Mouse (Mus musculus): ENCODE measurements at regions not wholly inside any gene's neighbourhood (a gene's known extent, or its start where the extent isn't known, plus 50 kb on each side); places are given as distances from the start of the nearest gene placed in this dataset.
A peak's percentile ranks its signal among the peaks of the same experiment; 100 is the strongest.

DNA sequence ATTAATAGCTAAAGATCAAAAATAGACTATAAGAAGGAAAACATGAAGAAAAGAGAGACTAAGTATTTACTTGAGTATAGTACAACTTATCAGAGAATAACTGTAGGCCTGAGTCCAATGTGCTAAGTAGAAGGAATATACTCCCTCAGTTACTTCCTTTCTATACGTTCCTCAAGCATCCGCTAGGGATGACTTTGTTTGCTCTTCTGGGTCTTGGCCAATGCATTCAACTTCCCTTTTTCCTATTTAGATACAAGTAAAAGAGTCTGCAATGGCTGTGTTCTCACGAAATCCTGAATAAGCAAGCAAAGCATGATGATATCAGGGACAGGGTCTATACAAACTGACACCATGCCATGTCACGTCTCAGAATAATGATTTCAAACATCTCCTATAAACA lies 135.3 kb upstream of the Klf6 start:
- no peak overlapping the region for H3K27ac ChIP-seq
- ATAC-seq (ENCODE audit: low FRiP score), result no peak
- H3K9me3 ChIP-seq, result no peaks in the 10 kb centered on the region
- WGBS, result 83% methylated on average over 4 of the region's 4 CpGs
- no peak overlapping the region for H3K4me2 ChIP-seq
- H3K9ac ChIP-seq, result no peak overlapping the region
- H3K4me1 ChIP-seq (replicated peaks), result 0 out of 2 replicates have a peak, but pooled peaks cover 10% of the 10 kb centered on the region
- no peaks in the 10 kb centered on the region for H3K36me3 ChIP-seq
- no peak overlapping the region for H3K4me3 ChIP-seq
- no peaks in the 10 kb centered on the region for H3K27me3 ChIP-seq

DNA sequence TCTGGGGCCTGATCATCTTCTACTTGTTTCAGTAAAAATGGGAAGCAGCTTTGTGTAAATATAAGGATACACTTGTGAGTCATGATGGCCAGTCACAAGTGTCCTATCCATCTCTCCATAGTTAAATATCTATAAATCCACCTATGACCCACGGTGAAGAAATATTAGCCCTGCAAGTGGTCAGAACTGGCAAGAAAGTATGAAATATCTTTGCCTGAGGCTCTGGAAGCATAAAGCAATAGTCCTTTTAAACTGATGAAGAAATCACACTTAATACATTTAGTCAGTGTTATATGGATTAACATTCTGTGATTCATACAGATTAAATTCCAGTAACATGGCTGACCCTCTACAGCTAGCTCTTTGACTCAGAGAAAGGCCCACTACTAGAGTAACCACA lies 134.8 kb upstream of the Klf6 start:
- H3K4me1 ChIP-seq (replicated peaks), result 0 out of 2 replicates have a peak, but pooled peaks cover 10% of the 10 kb centered on the region
- ATAC-seq (ENCODE audit: low FRiP score), result no peak
- 95% methylated on average over 1 of the region's 1 CpGs for WGBS

GRCm38 (mm10) chr13:5728172-5728571 lies 133.1 kb upstream of the Klf6 start:
- no peak for ATAC-seq (ENCODE audit: low FRiP score)
- Histone ChIP-seq H3K4me3 (no peak overlapping the region), H3K9me3 (no peaks in the 10 kb centered on the region), H3K4me2 (no peak overlapping the region), H3K36me3 (no peaks in the 10 kb centered on the region), H3K27me3 (no peaks in the 10 kb centered on the region), H3K9ac (no peak overlapping the region), H3K4me1 (replicated peaks) (0 out of 2 replicates have a peak, but pooled peaks cover 10% of the 10 kb centered on the region), H3K27ac (no peak overlapping the region)
- WGBS, result 80% methylated on average over 2 of the region's 2 CpGs

More for the DNA sequence above, 134.8 kb upstream of the Klf6 start:
- no peak overlapping the region for H3K9ac ChIP-seq
- no peak overlapping the region for H3K27ac ChIP-seq
- no peaks in the 10 kb centered on the region for H3K27me3 ChIP-seq
- no peak overlapping the region for H3K4me3 ChIP-seq
- H3K4me2 ChIP-seq, result no peak overlapping the region
- no peaks in the 10 kb centered on the region for H3K36me3 ChIP-seq
- no peaks in the 10 kb centered on the region for H3K9me3 ChIP-seq

DNA sequence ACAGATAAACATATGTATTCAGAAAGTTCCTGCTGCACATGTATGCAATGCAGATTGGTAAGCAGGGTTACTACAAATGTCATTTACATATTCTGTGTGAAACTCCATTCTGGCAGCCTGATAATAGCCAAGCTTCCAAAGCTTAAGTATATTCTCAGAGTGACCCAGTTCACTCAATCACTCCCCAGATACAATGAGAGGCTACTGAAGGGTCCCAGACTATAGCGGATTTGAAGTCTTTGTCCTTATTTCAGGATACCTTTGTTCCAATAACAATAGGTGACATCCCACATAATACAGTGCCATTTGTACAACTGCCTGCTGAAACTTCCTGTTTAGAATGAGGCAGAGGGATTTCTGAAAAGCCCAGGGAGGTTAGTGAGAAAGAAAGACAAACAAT lies 132.5 kb upstream of the Klf6 start:
- no peak overlapping the region for H3K9ac ChIP-seq
- peak; percentile 72; the same call in 1 of the 2 replicates for ATAC-seq (ENCODE audit: low FRiP score)
- H3K36me3 ChIP-seq, result no peaks in the 10 kb centered on the region
- H3K27me3 ChIP-seq, result no peaks in the 10 kb centered on the region
- H3K4me1 ChIP-seq (replicated peaks), result 0 out of 2 replicates have a peak, but pooled peaks cover 10% of the 10 kb centered on the region
- no peak overlapping the region for H3K4me3 ChIP-seq
- H3K4me2 ChIP-seq, result no peak overlapping the region
- WGBS, result 6% methylated on average over 1 of the region's 1 CpGs
- H3K27ac ChIP-seq, result no peak overlapping the region
- H3K9me3 ChIP-seq, result no peaks in the 10 kb centered on the region

- no peak overlapping the region for H3K9ac ChIP-seq
- no peak overlapping the region for H3K4me3 ChIP-seq
- 58% methylated on average over 6 of the region's 6 CpGs for WGBS
- no peak overlapping the region for H3K4me2 ChIP-seq
- no peak overlapping the region for H3K27ac ChIP-seq
- H3K36me3 ChIP-seq, result no peaks in the 10 kb centered on the region
- 0 out of 2 replicates have a peak, but pooled peaks cover 10% of the 10 kb centered on the region for H3K4me1 ChIP-seq (replicated peaks)
- ATAC-seq (ENCODE audit: low FRiP score), result no peak; the same call in 1 of the 2 replicates
- H3K27me3 ChIP-seq, result no peaks in the 10 kb centered on the region
- no peaks in the 10 kb centered on the region for H3K9me3 ChIP-seq
Observed at GRCm38 (mm10) chr13:5729426-5730068, 131.7 kb upstream of the Klf6 start.

DNA sequence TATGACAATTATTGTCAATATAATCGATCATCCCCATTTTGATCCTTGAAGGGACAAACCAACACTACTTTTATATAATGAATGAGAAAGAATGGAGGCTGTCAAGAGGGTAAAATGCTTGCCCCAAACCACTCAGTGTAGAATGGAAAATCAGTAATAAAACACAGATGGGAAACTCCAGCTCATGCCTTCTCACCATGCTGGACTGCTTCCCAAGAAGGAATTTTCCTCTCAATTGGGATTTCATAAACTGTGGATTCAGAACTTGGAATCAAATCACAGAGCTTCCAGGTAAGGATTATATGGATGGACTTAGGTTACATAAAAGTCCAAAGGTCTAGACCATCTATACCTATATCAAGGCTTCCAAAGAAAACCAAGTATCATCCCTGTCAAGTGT lies 129.1 kb upstream of the Klf6 start:
- ATAC-seq (ENCODE audit: low FRiP score), result no peak
- H3K27ac ChIP-seq, result no peak overlapping the region
- no peak overlapping the region for H3K4me3 ChIP-seq
- no peak overlapping the region for H3K4me2 ChIP-seq
- no peaks in the 10 kb centered on the region for H3K9me3 ChIP-seq
- H3K9ac ChIP-seq, result no peak overlapping the region
- WGBS, result 98% methylated on average over 1 of the region's 1 CpGs
- no peaks in the 10 kb centered on the region for H3K27me3 ChIP-seq
- H3K4me1 ChIP-seq (replicated peaks), result 0 out of 2 replicates have a peak, but pooled peaks cover 10% of the 10 kb centered on the region
- no peaks in the 10 kb centered on the region for H3K36me3 ChIP-seq

DNA sequence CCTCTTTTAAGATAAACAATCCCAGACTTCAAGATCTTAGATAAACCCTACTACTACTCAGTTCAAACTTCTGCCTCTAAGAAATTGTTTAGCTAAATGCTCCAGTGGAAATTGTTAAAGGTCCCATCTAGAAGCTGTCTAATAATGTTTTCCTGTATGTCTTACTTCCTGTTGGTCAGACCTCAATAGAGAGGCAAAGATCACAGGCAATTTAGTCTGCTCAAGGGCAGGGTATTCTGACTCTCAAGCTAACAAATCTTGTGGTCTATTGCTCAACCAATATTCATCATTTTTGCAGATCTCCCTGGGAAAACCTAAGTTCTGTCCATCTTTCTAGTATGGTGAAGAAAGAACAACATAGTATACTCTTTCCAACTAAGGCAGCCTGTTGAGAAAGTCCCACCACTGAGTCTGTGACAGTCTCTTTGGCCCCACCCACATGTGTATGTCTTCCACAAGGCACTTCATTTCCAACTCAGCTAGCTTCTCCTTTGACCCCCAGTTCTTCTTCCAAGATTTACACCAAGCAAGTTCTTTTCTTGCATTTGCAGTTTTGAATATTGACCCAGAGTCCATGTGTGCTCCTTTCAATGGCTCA lies 126.2 kb upstream of the Klf6 start:
- H3K4me2 ChIP-seq, result no peak overlapping the region
- H3K9ac ChIP-seq, result no peak overlapping the region
- no peaks in the 10 kb centered on the region for H3K36me3 ChIP-seq
- no peaks in the 10 kb centered on the region for H3K9me3 ChIP-seq
- no peak overlapping the region for H3K4me3 ChIP-seq
- H3K27me3 ChIP-seq, result no peaks in the 10 kb centered on the region
- no peaks in the 10 kb centered on the region for H3K4me1 ChIP-seq (replicated peaks)
- no peak overlapping the region for H3K27ac ChIP-seq
- ATAC-seq (ENCODE audit: low FRiP score), result no peak

DNA sequence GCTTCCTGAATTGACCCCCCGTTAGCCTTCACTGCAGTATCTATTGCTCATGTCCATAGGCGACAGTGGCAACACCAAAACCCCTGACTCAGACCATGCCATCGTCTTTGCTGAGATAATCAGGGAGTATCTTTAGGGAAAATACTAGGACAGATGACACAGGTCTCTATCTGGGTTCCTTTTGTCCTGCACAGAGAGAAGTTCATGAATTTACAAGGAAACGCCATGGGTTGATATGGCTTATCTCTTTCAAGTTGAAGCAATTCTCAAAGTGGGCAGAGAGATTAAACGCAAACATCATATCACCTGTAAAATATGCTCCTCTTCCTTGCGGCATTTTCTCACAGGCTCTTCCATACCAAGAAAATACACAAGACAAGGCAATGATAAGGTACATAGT lies 124.8 kb upstream of the Klf6 start:
- ATAC-seq (ENCODE audit: low FRiP score), result no peak
- Histone ChIP-seq H3K36me3 (no peaks in the 10 kb centered on the region), H3K4me1 (replicated peaks) (no peaks in the 10 kb centered on the region), H3K4me3 (no peak overlapping the region), H3K9ac (no peak overlapping the region), H3K9me3 (no peaks in the 10 kb centered on the region), H3K27me3 (no peaks in the 10 kb centered on the region), H3K4me2 (no peak overlapping the region), H3K27ac (no peak overlapping the region)
- 95% methylated on average over 6 of the region's 6 CpGs for WGBS

DNA sequence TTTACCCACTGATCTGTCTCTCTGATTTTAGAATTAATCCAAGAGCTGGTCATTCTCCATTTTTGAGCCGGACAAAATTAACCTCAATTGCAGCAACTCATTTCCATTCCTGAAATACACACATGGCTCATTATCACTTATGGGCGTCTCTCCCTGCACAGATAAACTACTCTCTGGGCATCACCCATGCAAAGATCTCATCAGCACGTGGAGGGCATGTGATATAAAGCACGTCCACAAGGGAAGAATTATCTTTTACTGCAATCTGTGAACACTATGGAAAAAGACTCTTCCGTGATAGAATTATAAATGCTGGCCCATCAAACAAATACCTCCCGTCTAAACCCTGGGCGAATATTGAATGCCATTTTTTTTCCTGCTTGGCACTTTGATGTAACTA lies 124.1 kb upstream of the Klf6 start:
- 67% methylated on average over 7 of the region's 7 CpGs for whole genome bisulfite sequencing
- H3K36me3 ChIP-seq, result no peaks in the 10 kb centered on the region
- ATAC-seq (ENCODE audit: low FRiP score), result no peak

DNA sequence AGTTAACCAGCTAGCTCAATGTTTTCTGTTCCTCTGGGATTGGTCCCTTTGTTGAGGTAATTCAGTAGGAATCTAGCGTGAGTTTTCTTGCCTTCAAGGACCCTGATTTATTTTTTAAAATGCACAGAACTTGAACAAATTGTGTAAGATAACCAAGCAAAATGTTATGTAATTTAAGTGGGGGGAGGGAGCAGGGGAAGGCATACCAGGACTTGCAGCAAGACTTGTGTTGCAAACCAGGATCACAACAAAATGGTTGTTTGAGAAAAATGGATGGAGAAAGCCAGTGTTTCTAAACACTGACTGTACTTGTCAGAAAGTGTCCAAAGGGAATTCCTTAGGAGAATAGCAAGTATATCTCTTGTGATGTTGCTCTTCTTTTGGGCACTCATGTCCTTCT lies 120.5 kb upstream of the Klf6 start:
- 81% methylated on average over 1 of the region's 1 CpGs for WGBS
- Histone ChIP-seq H3K36me3 (no peaks in the 10 kb centered on the region), H3K4me1 (replicated peaks) (no peaks in the 10 kb centered on the region), H3K27ac (no peak overlapping the region), H3K27me3 (no peaks in the 10 kb centered on the region), H3K9ac (no peak overlapping the region), H3K4me3 (no peak overlapping the region), H3K9me3 (no peaks in the 10 kb centered on the region), H3K4me2 (no peak overlapping the region)
- no peak for ATAC-seq (ENCODE audit: low FRiP score)

More for the DNA sequence above, 124.1 kb upstream of the Klf6 start:
- Histone ChIP-seq H3K27ac (no peak overlapping the region), H3K27me3 (no peaks in the 10 kb centered on the region), H3K4me2 (no peak overlapping the region), H3K9me3 (no peaks in the 10 kb centered on the region), H3K4me3 (no peak overlapping the region), H3K4me1 (replicated peaks) (no peaks in the 10 kb centered on the region), H3K9ac (no peak overlapping the region)

GRCm38 (mm10) chr13:5744949-5745348 lies 116.3 kb upstream of the Klf6 start:
- Histone ChIP-seq H3K4me3 (no peak overlapping the region), H3K4me1 (replicated peaks) (no peaks in the 10 kb centered on the region), H3K36me3 (no peaks in the 10 kb centered on the region), H3K4me2 (no peak overlapping the region), H3K27ac (no peak overlapping the region), H3K9me3 (no peaks in the 10 kb centered on the region), H3K9ac (no peak overlapping the region), H3K27me3 (no peaks in the 10 kb centered on the region)
- ATAC-seq (ENCODE audit: low FRiP score), result no peak
- 86% methylated on average over 6 of the region's 6 CpGs for whole genome bisulfite sequencing

DNA sequence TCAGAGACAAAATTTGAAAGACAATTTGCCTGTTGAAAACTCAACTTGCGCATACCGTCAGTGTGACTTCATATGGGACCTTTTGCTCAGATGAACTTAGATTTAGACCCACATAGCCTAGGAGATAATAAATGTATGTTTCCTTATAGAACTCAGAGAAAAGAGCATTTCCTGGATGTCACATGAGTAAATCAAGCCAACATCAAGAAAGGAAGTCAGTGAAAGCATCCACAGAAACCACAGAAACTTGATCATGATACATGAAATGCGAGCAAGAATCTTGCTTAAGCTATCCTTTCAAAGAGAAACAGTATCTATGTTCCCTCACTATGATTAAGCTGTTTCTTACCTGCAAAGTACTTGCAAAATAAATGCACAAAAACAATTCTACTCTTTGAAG lies 104.1 kb upstream of the Klf6 start:
- Histone ChIP-seq H3K4me3 (no peak overlapping the region), H3K36me3 (no peaks in the 10 kb centered on the region), H3K4me1 (replicated peaks) (no peaks in the 10 kb centered on the region), H3K27ac (no peak overlapping the region), H3K4me2 (no peak overlapping the region), H3K27me3 (no peaks in the 10 kb centered on the region), H3K9me3 (no peaks in the 10 kb centered on the region), H3K9ac (no peak overlapping the region)
- ATAC-seq (ENCODE audit: low FRiP score), result no peak
- 96% methylated on average over 3 of the region's 3 CpGs for WGBS

DNA sequence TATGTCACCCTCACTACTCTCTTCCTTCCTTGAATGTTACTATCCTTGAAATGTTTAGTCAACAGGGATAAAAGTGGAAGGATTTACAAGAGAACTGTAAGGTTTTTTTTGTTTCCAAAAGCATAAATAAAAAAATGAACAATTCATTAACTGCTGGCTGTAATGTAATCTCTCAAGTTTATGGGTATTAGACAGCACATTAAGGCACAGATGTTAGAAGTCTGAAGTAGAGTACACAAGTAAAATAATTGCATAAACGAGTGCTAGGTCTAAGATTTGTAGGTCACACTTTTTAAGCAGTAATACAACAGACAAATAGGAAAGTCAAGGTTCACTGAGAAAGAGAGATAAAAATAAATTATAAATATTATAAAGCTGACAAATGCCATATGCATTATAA lies 103.3 kb upstream of the Klf6 start:
- Histone ChIP-seq H3K27ac (no peak overlapping the region), H3K36me3 (no peaks in the 10 kb centered on the region), H3K4me1 (replicated peaks) (no peaks in the 10 kb centered on the region), H3K27me3 (no peaks in the 10 kb centered on the region), H3K4me2 (no peak overlapping the region), H3K9ac (no peak overlapping the region), H3K9me3 (no peaks in the 10 kb centered on the region), H3K4me3 (no peak overlapping the region)
- ATAC-seq (ENCODE audit: low FRiP score), result no peak
- WGBS, result 86% methylated on average over 1 of the region's 1 CpGs

All from hindbrain, embryonic 13.5 days (tissue).